27 mouse cellular contexts compared by ENCODE assay signal in genomic region chr6:97826642-97827275, GRCm38 (mm10). TPM values are rescaled to one million over a fixed set of nuclear protein-coding genes. Genes with fewer than 3 reads are reported as not detected.
A peak's percentile ranks its signal among the peaks of the same experiment; 100 is the strongest.
DNase-seq lines count a peak whose midpoint lies in the region; ATAC-seq and TF ChIP-seq lines count a peak whose summit lies in the region.
"Had no signal": no experiment of that assay in that cellular context is flagged by ENCODE, and none has a peak within 500 bp of the region (broad histone marks: within the 10 kb centered on the region; RNA-seq: fewer than 3 reads in every experiment).

No protein-coding gene starts in this region.

- H3K27ac ChIP-seq in gastrocnemius, adult 2 months = peak overlapping the region; percentile 48
- no peak overlapping the region for H3K27ac ChIP-seq in midbrain, embryonic 11.5 days (ENCODE audit: low read depth, low read length)
- H3K27ac ChIP-seq in midbrain, embryonic 16.5 days (ENCODE audit: low read length) = no peak overlapping the region
- H3K27ac ChIP-seq: embryonic facial prominence, embryonic 12.5 days; heart, embryonic 10.5 days; hindbrain, embryonic 15.5 days; kidney, postnatal 0 days; limb, embryonic 10.5 days; midbrain, embryonic 13.5 days; neural tube, embryonic 12.5 days had no signal

- H3K9ac ChIP-seq in midbrain, embryonic 11.5 days (ENCODE audit: low read length) = no peak overlapping the region
- H3K9ac ChIP-seq in midbrain, embryonic 16.5 days (ENCODE audit: low read depth, low read length) = no peak overlapping the region
- H3K9ac ChIP-seq: embryonic facial prominence, embryonic 12.5 days; hindbrain, embryonic 15.5 days; liver, postnatal 0 days; midbrain, embryonic 13.5 days; neural tube, embryonic 12.5 days had no signal

- H3K4me3 ChIP-seq in gastrocnemius, adult 2 months = no peak overlapping the region
- H3K4me3 ChIP-seq in midbrain, embryonic 11.5 days (ENCODE audit: low read depth, low read length) = no peak overlapping the region
- H3K4me3 ChIP-seq in midbrain, embryonic 16.5 days (ENCODE audit: low read depth, low read length) = no peak overlapping the region
- H3K4me3 ChIP-seq: embryonic facial prominence, embryonic 12.5 days; erythroblast, embryonic 14.5 days; heart, embryonic 10.5 days; hindbrain, embryonic 15.5 days; limb, embryonic 10.5 days; midbrain, embryonic 13.5 days; neural tube, embryonic 12.5 days had no signal

- no peak overlapping the region for H3K4me2 ChIP-seq in midbrain, embryonic 11.5 days
- H3K4me2 ChIP-seq in midbrain, embryonic 16.5 days (ENCODE audit: low read length) = no peak overlapping the region
- H3K4me2 ChIP-seq: embryonic facial prominence, embryonic 12.5 days; hindbrain, embryonic 15.5 days; midbrain, embryonic 13.5 days; neural tube, embryonic 12.5 days had no signal

- no peaks in the 10 kb centered on the region for H3K27me3 ChIP-seq in midbrain, embryonic 11.5 days (ENCODE audit: control insufficient read depth, insufficient read depth, low read length)
- no peaks in the 10 kb centered on the region for H3K27me3 ChIP-seq in midbrain, embryonic 16.5 days (ENCODE audit: control insufficient read depth, insufficient read depth, low read depth, low read length)
- H3K27me3 ChIP-seq: embryonic facial prominence, embryonic 12.5 days; hindbrain, embryonic 15.5 days; midbrain, embryonic 13.5 days; neural tube, embryonic 12.5 days had no signal

- TF ChIP-seq CTCF in gastrocnemius, adult 2 months (IDR thresholded peaks at IDR 0.05) = no peak

- intact Hi-C loops in gastrocnemius, adult 2 months (cut with DNase I) = no loop called here

- H3K4me1 ChIP-seq in midbrain, embryonic 11.5 days (ENCODE audit: control insufficient read depth, insufficient read depth, low read length) = no peaks in the 10 kb centered on the region
- no peaks in the 10 kb centered on the region for H3K4me1 ChIP-seq in midbrain, embryonic 16.5 days (ENCODE audit: control insufficient read depth, insufficient read depth, low read length)
- H3K4me1 ChIP-seq: hindbrain, embryonic 15.5 days; midbrain, embryonic 13.5 days; neural tube, embryonic 12.5 days had no signal

- WGBS in midbrain, embryonic 11.5 days = 88% methylated on average over 7 of the region's 7 CpGs
- WGBS in midbrain, embryonic 16.5 days = 91% methylated on average over 7 of the region's 7 CpGs

- H3K36me3 ChIP-seq in midbrain, embryonic 11.5 days (ENCODE audit: control insufficient read depth, insufficient read depth, low read length) = no peaks in the 10 kb centered on the region
- H3K36me3 ChIP-seq in midbrain, embryonic 16.5 days (ENCODE audit: control insufficient read depth, insufficient read depth, low read length) = no peaks in the 10 kb centered on the region
- H3K36me3 ChIP-seq: embryonic facial prominence, embryonic 12.5 days; heart, embryonic 10.5 days; hindbrain, embryonic 15.5 days; limb, embryonic 10.5 days; midbrain, embryonic 13.5 days; neural tube, embryonic 12.5 days had no signal

- ATAC-seq in midbrain, embryonic 11.5 days (ENCODE audit: low FRiP score) = no peak
- ATAC-seq in midbrain, embryonic 16.5 days = no peak
- peak; percentile 60 for ATAC-seq in monocyte, adult 5-6 weeks (replicated peaks; ENCODE audit: insufficient number of reproducible peaks, low FRiP score, low TSS enrichment, poor library complexity, severe bottlenecking)
- ATAC-seq: forebrain, embryonic 16.5 days; liver, postnatal 0 days; midbrain, embryonic 13.5 days had no signal

- H3K9me3 ChIP-seq in midbrain, embryonic 11.5 days (ENCODE audit: control insufficient read depth, low read length) = no peaks in the 10 kb centered on the region
- no peaks in the 10 kb centered on the region for H3K9me3 ChIP-seq in midbrain, embryonic 16.5 days (replicated peaks; ENCODE audit: control insufficient read depth, low read length, poor library complexity, severe bottlenecking)
- H3K9me3 ChIP-seq: embryonic facial prominence, embryonic 12.5 days; heart, embryonic 10.5 days; hindbrain, embryonic 15.5 days; limb, embryonic 10.5 days; midbrain, embryonic 13.5 days; neural tube, embryonic 12.5 days had no signal

- no peak for DNase-seq in gastrocnemius, adult 2 months
- no peak for DNase-seq in gastrocnemius, postnatal 4 days (ENCODE audit: low spot score in 2 of 2)
- peak; percentile 45 for DNase-seq in midbrain, embryonic 11.5 days (ENCODE audit: low spot score, missing footprints)
- DNase-seq in fibroblast of lung, adult 2 months (ENCODE audit: low read depth) = peak; percentile 33
- no peak for DNase-seq in cerebellum, postnatal 10 days
- DNase-seq in thymus, postnatal 25 days = no peak
- DNase-seq: adrenal gland, postnatal 14 days; cerebellum, adult 11-12 months; cerebellum, postnatal 14 days; gastrocnemius, postnatal 14 days; kidney, adult 2 months; liver; liver, postnatal 0 days; right cerebral cortex, postnatal 14 days; spleen, adult 18-20 months; thymus, postnatal 14 days had no signal

RNA-seq across cellular contexts. Expression of gene Mitf, which starts 19.9 kb away (rescaled TPM):
- 10 to 100 TPM; 14.4 to 21.6 TPM for total RNA-seq in gastrocnemius, adult 2 months (2021)
- total RNA-seq in gastrocnemius, postnatal 4 days (2021) = 1 to 10 TPM; 6.6 to 7.3 TPM
- 0.30 and 0.72 TPM in 2 replicates for polyA plus RNA-seq in midbrain, embryonic 11.5 days (2014; fragmentation: Nextera tagmentation; extraction: Ambion mirVana)
- 1.0 and 1.2 TPM in 2 replicates for polyA plus RNA-seq in midbrain, embryonic 16.5 days (2015; fragmentation: Nextera tagmentation; extraction: Ambion mirVana)
- total RNA-seq in monocyte, adult 5-6 weeks (2017) = 1.9 to 6.8 TPM (median 2.4 TPM) in 3 replicates
- polyA plus RNA-seq: erythroblast, embryonic 14.5 days had no signal

Comparison
In these comparisons a context has a peak if more than half of its experiments do, and no peak if none do; other contexts are left out.
1. DNase-seq: peak in midbrain, embryonic 11.5 days (single experiment) and fibroblast of lung, adult 2 months (single experiment); none in gastrocnemius, adult 2 months (single experiment), gastrocnemius, postnatal 4 days (0 of 2), cerebellum, postnatal 10 days (0 of 2) and thymus, postnatal 25 days (single experiment).